ENCODE assay signal across 8 mouse cellular contexts in the genomic region with DNA sequence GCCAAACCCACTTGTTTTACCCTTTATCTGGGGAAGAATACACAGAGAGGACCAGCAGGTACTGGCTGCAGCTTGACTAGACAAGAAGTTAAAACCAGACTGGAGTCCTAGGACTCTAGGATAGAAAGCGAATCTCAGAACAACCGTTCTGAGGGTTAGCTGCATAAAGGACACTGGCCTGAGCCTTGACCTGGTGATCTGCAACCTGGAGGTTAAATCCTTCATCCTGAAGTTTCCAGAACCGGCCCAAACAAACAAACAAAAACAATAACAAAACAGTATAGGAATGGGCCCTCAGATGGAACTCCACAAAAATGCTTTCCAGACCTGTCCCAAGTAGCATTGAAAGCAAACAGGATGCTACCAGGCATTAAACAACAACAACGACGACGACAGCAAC. TPM values are rescaled to one million over a fixed set of nuclear protein-coding genes. Genes with fewer than 3 reads are reported as not detected.
A peak's percentile ranks its signal among the peaks of the same experiment; 100 is the strongest.
DNase-seq lines count a peak whose midpoint lies in the region; ATAC-seq lines count a peak whose summit lies in the region.

Gene Rtn1 (minus strand): TSS at position 101 of the 400 bp plus-strand sequence.

- peak within 1 kb of the TSS; percentile 87 for H3K27ac ChIP-seq in hindbrain, embryonic 14.5 days
- H3K27ac ChIP-seq in liver, embryonic 16.5 days (ENCODE audit: low read length) = no peak within 1 kb of the TSS

- H3K36me3 ChIP-seq in hindbrain, embryonic 14.5 days (replicated peaks; ENCODE audit: control insufficient read depth, insufficient read depth) = no peaks in the 10 kb centered on the region
- no peaks in the 10 kb centered on the region for H3K36me3 ChIP-seq in liver, embryonic 16.5 days (ENCODE audit: control insufficient read depth, insufficient read depth)

- no peaks in the 10 kb centered on the region for H3K9me3 ChIP-seq in hindbrain, embryonic 14.5 days (ENCODE audit: control insufficient read depth, low read length)
- no peaks in the 10 kb centered on the region for H3K9me3 ChIP-seq in liver, embryonic 16.5 days (replicated peaks; ENCODE audit: control insufficient read depth, low read length)

- peak within 1 kb of the TSS; percentile 60 for H3K4me2 ChIP-seq in hindbrain, embryonic 14.5 days (replicated peaks)
- peak within 1 kb of the TSS; percentile 52 for H3K4me2 ChIP-seq in liver, embryonic 16.5 days (ENCODE audit: low read depth, low read length)

- 32% methylated on average over 6 of the region's 6 CpGs for WGBS in hindbrain, embryonic 14.5 days
- WGBS in liver, embryonic 16.5 days (ENCODE audit: insufficient replicate concordance) = 30% methylated on average over 6 of the region's 6 CpGs

- H3K4me3 ChIP-seq in hindbrain, embryonic 14.5 days (replicated peaks; ENCODE audit: low read length) = peak within 1 kb of the TSS; percentile 85
- H3K4me3 ChIP-seq in liver, embryonic 16.5 days (ENCODE audit: low read depth, low read length) = peak within 1 kb of the TSS; percentile 49

- no peak for DNase-seq in layer of hippocampus, adult 8-10 months (ENCODE audit: low spot score in 2 of 2)
- DNase-seq in layer of hippocampus, adult 11-12 months (ENCODE audit: low spot score) = no peak
- no peak for DNase-seq in hindbrain, embryonic 14.5 days (ENCODE audit: low spot score)
- no peak for DNase-seq in thymus, postnatal 4 days
- DNase-seq in cerebellum, adult 11-12 months = no peak
- DNase-seq in frontal cortex, postnatal 36 days (ENCODE audit: low spot score in 2 of 2) = no peak

- 0 out of 2 replicates have a peak, but pooled peaks have one; percentile 12 for ATAC-seq in common myeloid progenitor, adult 5-6 weeks (replicated peaks; ENCODE audit: low read depth, poor library complexity, severe bottlenecking)
- 0 out of 2 replicates have a peak, but pooled peaks have one; percentile 3 for ATAC-seq in hindbrain, embryonic 14.5 days (ENCODE audit: low FRiP score)
- no peak for ATAC-seq in liver, embryonic 16.5 days (ENCODE audit: low read depth)

- H3K4me1 ChIP-seq in hindbrain, embryonic 14.5 days (replicated peaks; ENCODE audit: control insufficient read depth, insufficient read depth, low read length) = peaks cover 13% of the 10 kb centered on the region
- H3K4me1 ChIP-seq in liver, embryonic 16.5 days (ENCODE audit: control insufficient read depth, low read depth, low read length) = no peaks in the 10 kb centered on the region; the same call in 1 of the 2 replicates

- no peaks in the 10 kb centered on the region for H3K27me3 ChIP-seq in hindbrain, embryonic 14.5 days (ENCODE audit: control insufficient read depth, insufficient read depth, low read length)
- peaks cover 28% of the 10 kb centered on the region for H3K27me3 ChIP-seq in liver, embryonic 16.5 days (ENCODE audit: control insufficient read depth, insufficient read depth, low read depth, low read length)

- peak within 1 kb of the TSS; percentile 86 for H3K9ac ChIP-seq in hindbrain, embryonic 14.5 days
- no peak within 1 kb of the TSS for H3K9ac ChIP-seq in liver, embryonic 16.5 days (ENCODE audit: low read depth, low read length)

RNA-seq across cellular contexts. Expression of gene Rtn1, which starts in this region (rescaled TPM):
- total RNA-seq in layer of hippocampus, adult 8-10 months (2022) = 1,000 to 10,000 TPM; 1,208 to 1,335 (median 1,272) TPM
- not detected in 2 replicates for total RNA-seq in common myeloid progenitor, adult 5-6 weeks (2017)
- 2,853 and 2,859 TPM in 2 replicates for polyA plus RNA-seq in hindbrain, embryonic 14.5 days (2014; fragmentation: Nextera tagmentation; extraction: Ambion mirVana)
- 0.81 and 1.7 TPM in 2 replicates for polyA plus RNA-seq in liver, embryonic 16.5 days (2015; fragmentation: Nextera tagmentation; extraction: Ambion mirVana)

Comparison
In these comparisons a context has a peak if more than half of its experiments do, and no peak if none do; other contexts are left out.
1. RNA of gene Rtn1 (total RNA-seq): 1,208 to 1,335 TPM in layer of hippocampus, adult 8-10 months; not detected in common myeloid progenitor, adult 5-6 weeks; every median in the first group is over 1,000 times any median in the second.
2. RNA of gene Rtn1 (polyA plus RNA-seq): 2,853 to 2,859 TPM in hindbrain, embryonic 14.5 days; 0.81 to 1.7 TPM in liver, embryonic 16.5 days; every median in the first group is over 1,000 times any median in the second.
3. Peak in ATAC-seq in common myeloid progenitor, adult 5-6 weeks; RNA of the gene not detected or under 1 TPM.